Mouse (Mus musculus): ENCODE data around the gene Slc25a23. TPM values are rescaled to one million over a fixed set of nuclear protein-coding genes. Genes with fewer than 3 reads are reported as not detected.

The Slc25a23 gene
- polyA plus RNA-seq, 1 experiment = 8.8 TPM

GRCm38 (mm10) chr17:57032854-57033253 is 26.8 kb downstream of the Slc25a23 start:
- TF ChIP-seq CTCF (IDR thresholded peaks at IDR 0.05; ENCODE audit: control insufficient read depth, insufficient read depth, insufficient replicate concordance, low read depth, low read length) (no peak), POLR2A (IDR thresholded peaks at IDR 0.05; ENCODE audit: control insufficient read depth, low read depth, low read length) (0 out of 2 replicates have a peak, but pooled peaks have one; percentile 11)
- no peaks in the 10 kb centered on the region for H3K27me3 ChIP-seq (ENCODE audit: control insufficient read depth, insufficient read depth, low read length)
- H3K4me1 ChIP-seq (ENCODE audit: control insufficient read depth, insufficient read depth, low read length) = peaks cover 18% of the 10 kb centered on the region
- H3K36me3 ChIP-seq (ENCODE audit: control insufficient read depth, insufficient read depth, low read length) = no peaks in the 10 kb centered on the region
- H3K4me3 ChIP-seq (ENCODE audit: control insufficient read depth, low read depth, low read length) = no peak overlapping the region
- no peak overlapping the region for H3K27ac ChIP-seq (ENCODE audit: control insufficient read depth, insufficient read depth, low read depth, low read length)

DNA sequence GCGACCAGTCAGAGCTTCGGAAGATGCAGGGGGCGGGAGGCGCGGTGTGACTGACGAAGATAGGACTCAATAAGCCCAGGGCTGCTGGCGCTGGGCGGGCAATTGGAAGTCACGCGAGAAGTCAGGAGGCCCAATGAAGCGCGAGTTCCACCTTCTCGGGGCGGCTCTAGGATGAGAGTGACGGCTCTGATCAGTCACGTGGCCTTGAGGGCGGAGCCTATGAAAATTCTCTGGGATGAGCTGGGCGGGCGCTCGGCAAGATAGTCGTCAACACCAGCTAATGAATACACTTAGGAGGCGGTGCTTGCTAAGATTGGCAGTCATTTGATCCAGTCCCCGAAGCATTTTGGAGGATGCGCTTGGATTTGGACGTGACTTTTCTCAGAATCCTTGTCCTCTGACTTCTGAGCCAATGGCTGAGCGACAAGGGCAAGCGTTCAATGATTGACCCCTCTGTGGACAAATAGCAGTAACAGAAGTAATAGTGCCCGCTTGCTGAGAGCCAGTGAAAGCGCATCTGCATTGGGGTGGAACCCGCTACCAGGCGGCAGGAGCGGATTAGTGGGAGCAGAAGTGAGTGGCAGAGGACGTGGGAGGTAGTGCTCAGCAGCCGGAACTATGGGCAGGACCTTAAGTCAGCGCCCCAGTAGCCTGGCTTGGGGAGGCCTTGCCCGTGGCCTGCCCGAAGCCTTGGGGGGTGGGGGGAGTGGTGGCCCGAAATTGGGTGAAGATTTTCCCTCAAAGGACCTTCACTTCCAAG is 27.8 kb downstream of the Slc25a23 start:
- peaks cover 1% of the 10 kb centered on the region; the same call in 1 of the 2 replicates for H3K36me3 ChIP-seq (ENCODE audit: control insufficient read depth, insufficient read depth, low read length)
- TF ChIP-seq CTCF (IDR thresholded peaks at IDR 0.05; ENCODE audit: control insufficient read depth, insufficient read depth, insufficient replicate concordance, low read depth, low read length) = no peak
- TF ChIP-seq POLR2A (IDR thresholded peaks at IDR 0.05; ENCODE audit: control insufficient read depth, low read depth, low read length) = peak; percentile 66
- H3K27ac ChIP-seq (ENCODE audit: control insufficient read depth, insufficient read depth, low read depth, low read length) = peak overlapping the region; percentile 50

DNA sequence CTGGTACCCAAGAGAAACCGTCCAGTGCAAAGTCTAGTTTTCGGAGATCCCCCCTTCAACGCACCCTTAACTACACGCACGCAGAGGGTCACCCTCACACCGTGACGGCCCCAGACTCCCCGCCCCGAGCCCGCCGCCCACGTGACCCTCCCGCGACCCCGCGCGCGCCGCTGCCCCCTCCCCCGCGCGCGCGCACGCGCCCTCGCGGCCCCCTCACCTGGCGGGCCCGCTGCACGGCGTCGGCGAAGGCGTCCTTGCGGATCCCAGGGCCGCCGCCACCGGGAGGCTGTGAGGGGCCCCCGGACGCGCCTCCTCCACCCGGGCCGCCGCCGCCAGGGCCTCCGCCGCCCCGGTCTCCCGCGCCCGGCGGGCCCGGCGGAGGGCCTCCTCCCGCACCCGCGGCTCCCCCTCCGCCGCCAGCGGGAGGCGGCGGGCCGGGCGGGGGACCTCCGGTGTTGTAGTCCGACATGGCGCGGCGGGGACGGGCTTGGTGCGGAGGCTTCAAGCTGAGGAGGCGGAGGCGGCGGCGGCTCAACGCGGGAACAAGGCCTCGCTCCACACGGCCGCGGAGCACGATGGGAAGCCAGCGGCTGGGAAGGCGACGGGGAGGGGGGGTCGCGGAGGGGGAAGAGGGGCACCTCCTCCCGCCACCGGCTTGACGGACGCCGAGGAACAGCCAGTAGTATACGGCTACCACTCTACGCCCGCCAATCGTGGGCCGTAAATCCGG is 28.6 kb downstream of the Slc25a23 start, which contains the start of gene Khsrp:
Gene Khsrp (minus strand): TSS at position 592 of the 730 bp plus-strand sequence.
- Histone ChIP-seq H3K4me1 (ENCODE audit: control insufficient read depth, insufficient read depth, low read length) (peaks cover 18% of the 10 kb centered on the region), H3K27me3 (ENCODE audit: control insufficient read depth, insufficient read depth, low read length) (no peaks in the 10 kb centered on the region), H3K36me3 (ENCODE audit: control insufficient read depth, insufficient read depth, low read length) (peaks cover 3% of the 10 kb centered on the region; the same call in 1 of the 2 replicates), H3K4me3 (ENCODE audit: control insufficient read depth, low read depth, low read length) (peak within 1 kb of the TSS; percentile 96), H3K27ac (ENCODE audit: control insufficient read depth, insufficient read depth, low read depth, low read length) (peak within 1 kb of the TSS; percentile 96)
- TF ChIP-seq CTCF (IDR thresholded peaks at IDR 0.05; ENCODE audit: control insufficient read depth, insufficient read depth, insufficient replicate concordance, low read depth, low read length) (no peak), POLR2A (IDR thresholded peaks at IDR 0.05; ENCODE audit: control insufficient read depth, low read depth, low read length) (peak; percentile 53)

More for the DNA sequence above, 27.8 kb downstream of the Slc25a23 start:
- Histone ChIP-seq H3K4me1 (ENCODE audit: control insufficient read depth, insufficient read depth, low read length) (peaks cover 18% of the 10 kb centered on the region), H3K4me3 (ENCODE audit: control insufficient read depth, low read depth, low read length) (peak overlapping the region; percentile 96), H3K27me3 (ENCODE audit: control insufficient read depth, insufficient read depth, low read length) (no peaks in the 10 kb centered on the region)

- H3K4me3 ChIP-seq (ENCODE audit: control insufficient read depth, low read depth, low read length) = no peak overlapping the region
- H3K36me3 ChIP-seq (ENCODE audit: control insufficient read depth, insufficient read depth, low read length) = peaks cover 6% of the 10 kb centered on the region
- TF ChIP-seq POLR2A (IDR thresholded peaks at IDR 0.05; ENCODE audit: control insufficient read depth, low read depth, low read length) (no peak), CTCF (IDR thresholded peaks at IDR 0.05; ENCODE audit: control insufficient read depth, insufficient read depth, insufficient replicate concordance, low read depth, low read length) (no peak)
- no peaks in the 10 kb centered on the region for H3K27me3 ChIP-seq (ENCODE audit: control insufficient read depth, insufficient read depth, low read length)
- H3K27ac ChIP-seq (ENCODE audit: control insufficient read depth, insufficient read depth, low read depth, low read length) = no peak overlapping the region
- H3K4me1 ChIP-seq (ENCODE audit: control insufficient read depth, insufficient read depth, low read length) = peaks cover 18% of the 10 kb centered on the region
These were observed 30.0 kb downstream of the Slc25a23 start for GRCm38 (mm10) chr17:57029691-57030090.

DNA sequence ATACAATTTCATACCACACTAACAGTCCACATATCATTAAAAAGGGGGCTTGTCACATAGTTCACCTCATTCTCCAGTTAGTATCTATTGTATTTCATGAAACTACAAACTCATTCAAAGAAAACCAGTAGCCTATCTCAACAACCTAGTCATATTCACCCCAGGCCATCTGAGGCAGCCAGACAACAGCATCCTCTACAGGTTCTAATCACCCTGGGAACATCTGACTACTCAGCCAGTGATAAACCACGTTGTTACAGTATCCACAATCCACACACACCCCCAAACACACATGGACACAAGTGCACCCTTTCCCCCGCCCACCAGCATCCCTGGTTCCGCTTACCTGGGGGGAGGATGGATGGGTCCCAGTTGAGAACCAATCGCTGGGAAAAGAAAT is 32.2 kb downstream of the Slc25a23 start:
- Histone ChIP-seq H3K4me3 (ENCODE audit: control insufficient read depth, low read depth, low read length) (no peak overlapping the region), H3K27me3 (ENCODE audit: control insufficient read depth, insufficient read depth, low read length) (no peaks in the 10 kb centered on the region), H3K27ac (ENCODE audit: control insufficient read depth, insufficient read depth, low read depth, low read length) (no peak overlapping the region), H3K36me3 (ENCODE audit: control insufficient read depth, insufficient read depth, low read length) (peaks cover 9% of the 10 kb centered on the region), H3K4me1 (ENCODE audit: control insufficient read depth, insufficient read depth, low read length) (peaks cover 17% of the 10 kb centered on the region)
- TF ChIP-seq CTCF (IDR thresholded peaks at IDR 0.05; ENCODE audit: control insufficient read depth, insufficient read depth, insufficient replicate concordance, low read depth, low read length) (no peak), POLR2A (IDR thresholded peaks at IDR 0.05; ENCODE audit: control insufficient read depth, low read depth, low read length) (no peak)

DNA sequence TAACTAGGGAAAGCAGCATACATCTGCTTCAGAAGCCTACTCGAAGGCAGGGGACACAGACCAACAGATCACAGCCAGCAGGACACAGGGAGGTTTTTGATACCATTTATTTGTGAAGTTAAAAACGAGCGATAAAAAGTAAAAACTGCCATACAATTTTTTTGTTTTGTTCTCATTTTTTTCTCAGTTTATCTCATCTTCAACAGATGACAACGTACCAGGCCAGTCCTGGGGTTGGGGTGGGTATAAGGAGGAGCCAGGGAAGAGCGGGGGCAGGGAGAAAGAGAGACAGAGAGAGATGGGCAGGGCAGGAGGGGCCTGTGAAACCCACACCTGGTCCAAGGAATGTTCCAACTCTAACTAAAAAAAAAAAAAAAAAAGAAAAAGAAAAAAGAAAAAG is 38.7 kb downstream of the Slc25a23 start:
- Histone ChIP-seq H3K27ac (ENCODE audit: control insufficient read depth, insufficient read depth, low read depth, low read length) (no peak overlapping the region), H3K4me3 (ENCODE audit: control insufficient read depth, low read depth, low read length) (no peak overlapping the region), H3K27me3 (ENCODE audit: control insufficient read depth, insufficient read depth, low read length) (no peaks in the 10 kb centered on the region), H3K36me3 (ENCODE audit: control insufficient read depth, insufficient read depth, low read length) (peaks cover 6% of the 10 kb centered on the region), H3K4me1 (ENCODE audit: control insufficient read depth, insufficient read depth, low read length) (no peaks in the 10 kb centered on the region)
- TF ChIP-seq POLR2A (IDR thresholded peaks at IDR 0.05; ENCODE audit: control insufficient read depth, low read depth, low read length) (no peak), CTCF (IDR thresholded peaks at IDR 0.05; ENCODE audit: control insufficient read depth, insufficient read depth, insufficient replicate concordance, low read depth, low read length) (no peak)

GRCm38 (mm10) chr17:57019693-57020092 is 40.0 kb downstream of the Slc25a23 start:
- Histone ChIP-seq H3K4me3 (ENCODE audit: control insufficient read depth, low read depth, low read length) (no peak overlapping the region), H3K27ac (ENCODE audit: control insufficient read depth, insufficient read depth, low read depth, low read length) (no peak overlapping the region), H3K36me3 (ENCODE audit: control insufficient read depth, insufficient read depth, low read length) (peaks cover 3% of the 10 kb centered on the region), H3K4me1 (ENCODE audit: control insufficient read depth, insufficient read depth, low read length) (no peaks in the 10 kb centered on the region), H3K27me3 (ENCODE audit: control insufficient read depth, insufficient read depth, low read length) (no peaks in the 10 kb centered on the region)
- TF ChIP-seq POLR2A (IDR thresholded peaks at IDR 0.05; ENCODE audit: control insufficient read depth, low read depth, low read length) (no peak), CTCF (IDR thresholded peaks at IDR 0.05; ENCODE audit: control insufficient read depth, insufficient read depth, insufficient replicate concordance, low read depth, low read length) (no peak)
